Mouse (Mus musculus): Measurements from ENCODE around the gene Gal3st4. TPM values are rescaled to one million over a fixed set of nuclear protein-coding genes. Genes with fewer than 3 reads are reported as not detected.

Gene Gal3st4
- total RNA-seq (2017), result 0.44 TPM in 1 of 2 replicates, not detected in the other

GRCm38 (mm10) chr5:138272409-138272923 lies at the start of gene Gal3st4:
TSS of gene Gal3st4 (minus strand) at chr5:138272840.
- ATAC-seq (replicated peaks in 1 of 2; ENCODE audit: insufficient read depth in 1 of 2, low FRiP score in 2 of 2, low TSS enrichment in 1 of 2, low read depth in 1 of 2, poor library complexity in 2 of 2, severe bottlenecking in 2 of 2), result no peak

- no peak for ATAC-seq (replicated peaks in 1 of 2; ENCODE audit: insufficient read depth in 1 of 2, low FRiP score in 2 of 2, low TSS enrichment in 1 of 2, low read depth in 1 of 2, poor library complexity in 2 of 2, severe bottlenecking in 2 of 2)
Measured at GRCm38 (mm10) chr5:138312795-138313194, 40.2 kb upstream of the Gal3st4 start.

- no peak for ATAC-seq (replicated peaks in 1 of 2; ENCODE audit: insufficient read depth in 1 of 2, low FRiP score in 2 of 2, low TSS enrichment in 1 of 2, low read depth in 1 of 2, poor library complexity in 2 of 2, severe bottlenecking in 2 of 2)
Measured at GRCm38 (mm10) chr5:138299613-138300012, 27.0 kb upstream of the Gal3st4 start.

- ATAC-seq (replicated peaks in 1 of 2; ENCODE audit: insufficient read depth in 1 of 2, low FRiP score in 2 of 2, low TSS enrichment in 1 of 2, low read depth in 1 of 2, poor library complexity in 2 of 2, severe bottlenecking in 2 of 2), result no peak
Measured at GRCm38 (mm10) chr5:138294158-138294557, 21.5 kb upstream of the Gal3st4 start.

- ATAC-seq (replicated peaks in 1 of 2; ENCODE audit: insufficient read depth in 1 of 2, low FRiP score in 2 of 2, low TSS enrichment in 1 of 2, low read depth in 1 of 2, poor library complexity in 2 of 2, severe bottlenecking in 2 of 2), result no peak
Measured at GRCm38 (mm10) chr5:138291638-138292037, 19.0 kb upstream of the Gal3st4 start.

GRCm38 (mm10) chr5:138287861-138288260 lies 15.2 kb upstream of the Gal3st4 start:
- ATAC-seq (replicated peaks in 1 of 2; ENCODE audit: insufficient read depth in 1 of 2, low FRiP score in 2 of 2, low TSS enrichment in 1 of 2, low read depth in 1 of 2, poor library complexity in 2 of 2, severe bottlenecking in 2 of 2), result no peak

- no peak for ATAC-seq (replicated peaks in 1 of 2; ENCODE audit: insufficient read depth in 1 of 2, low FRiP score in 2 of 2, low TSS enrichment in 1 of 2, low read depth in 1 of 2, poor library complexity in 2 of 2, severe bottlenecking in 2 of 2)
Measured at GRCm38 (mm10) chr5:138283540-138283939, 10.9 kb upstream of the Gal3st4 start.

GRCm38 (mm10) chr5:138281798-138282197 lies 9.2 kb upstream of the Gal3st4 start:
- ATAC-seq (replicated peaks in 1 of 2; ENCODE audit: insufficient read depth in 1 of 2, low FRiP score in 2 of 2, low TSS enrichment in 1 of 2, low read depth in 1 of 2, poor library complexity in 2 of 2, severe bottlenecking in 2 of 2), result no peak

GRCm38 (mm10) chr5:138280829-138281228 lies 8.2 kb upstream of the Gal3st4 start:
- ATAC-seq (replicated peaks in 1 of 2; ENCODE audit: insufficient read depth in 1 of 2, low FRiP score in 2 of 2, low TSS enrichment in 1 of 2, low read depth in 1 of 2, poor library complexity in 2 of 2, severe bottlenecking in 2 of 2), result no peak

- ATAC-seq (replicated peaks in 1 of 2; ENCODE audit: insufficient read depth in 1 of 2, low FRiP score in 2 of 2, low TSS enrichment in 1 of 2, low read depth in 1 of 2, poor library complexity in 2 of 2, severe bottlenecking in 2 of 2), result no peak
Measured at GRCm38 (mm10) chr5:138280425-138280768, 7.8 kb upstream of the Gal3st4 start.

GRCm38 (mm10) chr5:138279585-138280424 lies 7.2 kb upstream of the Gal3st4 start, which contains the start of the genes Gm43720, Gpc2 and Stag3:
TSS of gene Gm43720 (minus strand) at chr5:138279958.
TSS of gene Gpc2 (minus strand) at chr5:138280005.
TSS of gene Stag3 (plus strand) at chr5:138280240.
- peak; percentile 96 to 97 for ATAC-seq (replicated peaks in 1 of 2; ENCODE audit: insufficient read depth in 1 of 2, low FRiP score in 2 of 2, low TSS enrichment in 1 of 2, low read depth in 1 of 2, poor library complexity in 2 of 2, severe bottlenecking in 2 of 2)

GRCm38 (mm10) chr5:138277994-138278393 lies 5.4 kb upstream of the Gal3st4 start:
- no peak for ATAC-seq (replicated peaks in 1 of 2; ENCODE audit: insufficient read depth in 1 of 2, low FRiP score in 2 of 2, low TSS enrichment in 1 of 2, low read depth in 1 of 2, poor library complexity in 2 of 2, severe bottlenecking in 2 of 2)

- no peak for ATAC-seq (replicated peaks in 1 of 2; ENCODE audit: insufficient read depth in 1 of 2, low FRiP score in 2 of 2, low TSS enrichment in 1 of 2, low read depth in 1 of 2, poor library complexity in 2 of 2, severe bottlenecking in 2 of 2)
Measured at GRCm38 (mm10) chr5:138275216-138276050, 2.8 kb upstream of the Gal3st4 start.

- no peak for ATAC-seq (replicated peaks in 1 of 2; ENCODE audit: insufficient read depth in 1 of 2, low FRiP score in 2 of 2, low TSS enrichment in 1 of 2, low read depth in 1 of 2, poor library complexity in 2 of 2, severe bottlenecking in 2 of 2)
Measured at GRCm38 (mm10) chr5:138274186-138274585, 1.5 kb upstream of the Gal3st4 start.

- ATAC-seq (replicated peaks in 1 of 2; ENCODE audit: insufficient read depth in 1 of 2, low FRiP score in 2 of 2, low TSS enrichment in 1 of 2, low read depth in 1 of 2, poor library complexity in 2 of 2, severe bottlenecking in 2 of 2), result no peak
Measured at GRCm38 (mm10) chr5:138271232-138271631, 1.4 kb downstream of the Gal3st4 start.

- no peak for ATAC-seq (replicated peaks in 1 of 2; ENCODE audit: insufficient read depth in 1 of 2, low FRiP score in 2 of 2, low TSS enrichment in 1 of 2, low read depth in 1 of 2, poor library complexity in 2 of 2, severe bottlenecking in 2 of 2)
Measured at GRCm38 (mm10) chr5:138268980-138269379, 3.7 kb downstream of the Gal3st4 start.

- no peak for ATAC-seq (replicated peaks in 1 of 2; ENCODE audit: insufficient read depth in 1 of 2, low FRiP score in 2 of 2, low TSS enrichment in 1 of 2, low read depth in 1 of 2, poor library complexity in 2 of 2, severe bottlenecking in 2 of 2)
Measured at GRCm38 (mm10) chr5:138267114-138267513, 5.5 kb downstream of the Gal3st4 start.

GRCm38 (mm10) chr5:138265712-138266111 lies 6.9 kb downstream of the Gal3st4 start:
- no peak for ATAC-seq (replicated peaks in 1 of 2; ENCODE audit: insufficient read depth in 1 of 2, low FRiP score in 2 of 2, low TSS enrichment in 1 of 2, low read depth in 1 of 2, poor library complexity in 2 of 2, severe bottlenecking in 2 of 2)
